Mouse (Mus musculus): ENCODE results near the gene B4galt7. TPM values are rescaled to one million over a fixed set of nuclear protein-coding genes. Genes with fewer than 3 reads are reported as not detected.
A peak's percentile ranks its signal among the peaks of the same experiment; 100 is the strongest.
"Not testable (repeated sequence)": the region's sequence is repeated elsewhere in the genome, so short reads cannot be mapped to it uniquely, and the experiment has no call there.

Gene B4galt7
- polyA plus RNA-seq, 1 experiment from 2014 or later, result 46.0 TPM

DNA sequence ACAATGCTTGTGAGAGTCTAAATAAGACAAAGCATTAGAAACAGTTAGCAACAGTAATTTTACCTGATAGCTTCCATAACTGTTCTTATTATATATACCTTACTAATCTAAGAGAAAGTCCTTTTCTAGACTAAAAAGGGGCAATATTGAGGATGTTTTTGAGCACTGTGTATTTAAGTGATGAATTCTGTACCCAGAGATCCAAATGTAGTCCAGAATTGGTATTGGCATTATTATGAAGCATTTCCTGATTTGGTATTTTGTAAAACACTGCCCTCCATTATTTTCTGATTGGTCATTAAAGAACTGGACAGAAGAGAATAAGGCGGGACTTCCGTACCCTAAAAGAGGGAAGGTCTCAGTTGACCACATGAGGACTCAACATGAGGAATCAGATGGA, 26.3 kb upstream of the B4galt7 start, which contains the start of gene Tmed9:
Gene Tmed9 (plus strand): TSS at position 301 of the 400 bp plus-strand sequence.
- Histone ChIP-seq H3K27ac (replicated peaks) (no peak within 1 kb of the TSS), H3K27me3 (no peaks in the 10 kb centered on the region), H3K4me3 (no peak within 1 kb of the TSS), H3K4me1 (replicated peaks) (peaks cover 24% of the 10 kb centered on the region), H3K36me3 (no peaks in the 10 kb centered on the region), H3K9ac (no peak within 1 kb of the TSS), H3K9me3 (no peaks in the 10 kb centered on the region), H3K4me2 (no peak within 1 kb of the TSS)
- no peak for ATAC-seq (ENCODE audit: low FRiP score, low read depth)
- 97% methylated on average over 2 of the region's 2 CpGs for WGBS

DNA sequence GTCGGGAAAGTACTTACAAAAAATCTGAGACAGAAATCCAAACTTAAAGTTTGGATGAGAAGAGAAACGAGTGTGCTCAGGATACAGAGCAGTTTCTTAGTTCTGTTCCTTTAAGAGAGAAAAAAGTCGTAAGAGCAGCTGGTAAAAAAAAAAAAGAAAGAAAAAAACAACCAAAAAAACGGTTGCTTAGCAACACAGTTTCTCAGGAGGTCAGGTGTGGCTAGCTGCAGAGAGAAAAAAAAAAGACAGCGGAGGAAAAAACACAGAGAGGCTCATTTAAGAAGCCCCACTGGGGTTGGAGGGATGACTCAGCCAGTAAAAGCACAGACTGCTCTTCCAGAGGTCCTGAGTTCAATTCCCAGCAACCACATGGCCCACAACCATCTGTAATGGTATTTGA, 25.4 kb upstream of the B4galt7 start:
- peaks cover 16% of the 10 kb centered on the region for H3K4me1 ChIP-seq (replicated peaks)
- no peak overlapping the region for H3K4me2 ChIP-seq
- no peak overlapping the region for H3K9ac ChIP-seq
- WGBS, result 69% methylated on average over 5 of the region's 5 CpGs
- H3K27ac ChIP-seq (replicated peaks), result no peak overlapping the region
- H3K4me3 ChIP-seq, result no peak overlapping the region
- H3K27me3 ChIP-seq, result no peaks in the 10 kb centered on the region
- no peaks in the 10 kb centered on the region for H3K36me3 ChIP-seq
- no peak for ATAC-seq (ENCODE audit: low FRiP score, low read depth)
- H3K9me3 ChIP-seq, result no peaks in the 10 kb centered on the region

DNA sequence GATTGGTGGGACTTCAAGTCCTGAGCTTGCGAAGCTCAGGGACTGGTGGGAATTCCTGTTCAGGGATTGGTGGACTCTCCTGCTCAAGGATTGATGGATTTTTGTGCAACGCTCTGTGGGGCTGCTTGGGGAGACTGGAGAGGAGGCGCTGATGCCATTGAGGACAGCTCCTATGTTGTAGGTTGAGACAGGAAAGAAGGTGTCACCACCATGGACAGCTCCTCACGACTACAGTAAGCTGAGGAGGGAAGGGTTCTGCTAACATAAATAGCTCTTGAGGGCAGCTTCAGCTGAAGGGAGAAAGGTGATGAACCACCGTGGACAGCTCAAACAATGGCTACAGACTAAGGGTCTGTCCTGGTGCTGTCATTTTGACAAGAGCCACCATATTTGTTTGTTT, 23.8 kb upstream of the B4galt7 start:
- Histone ChIP-seq H3K4me2 (no peak overlapping the region), H3K4me3 (no peak overlapping the region), H3K27ac (replicated peaks) (no peak overlapping the region), H3K9ac (no peak overlapping the region), H3K27me3 (no peaks in the 10 kb centered on the region), H3K4me1 (replicated peaks) (peaks cover 10% of the 10 kb centered on the region), H3K36me3 (no peaks in the 10 kb centered on the region), H3K9me3 (no peaks in the 10 kb centered on the region)
- no peak for ATAC-seq (ENCODE audit: low FRiP score, low read depth)
- 70% methylated on average over 5 of the region's 5 CpGs for WGBS

DNA sequence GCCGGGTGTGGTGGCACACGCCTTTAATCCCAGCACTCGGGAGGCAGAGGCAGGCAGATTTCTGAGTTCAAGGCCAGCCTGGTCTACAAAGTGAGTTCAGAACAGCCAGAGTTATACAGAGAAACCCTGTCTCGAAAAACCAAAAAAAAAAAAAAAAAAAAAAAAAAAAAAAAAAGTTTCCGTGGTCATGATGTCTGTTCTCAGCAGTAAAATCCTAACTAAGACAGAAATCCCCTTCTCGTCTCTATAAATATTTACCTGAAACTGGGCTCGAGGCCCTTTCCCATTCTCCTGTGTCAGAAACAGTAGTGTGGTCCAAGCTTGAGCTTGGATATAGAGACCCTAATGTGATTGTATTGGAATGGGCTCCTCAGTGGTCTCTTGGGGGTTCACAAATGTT, 22.8 kb upstream of the B4galt7 start:
- H3K4me1 ChIP-seq (replicated peaks); ATAC-seq (ENCODE audit: low FRiP score, low read depth); H3K27me3 ChIP-seq; H3K27ac ChIP-seq (replicated peaks); H3K9ac ChIP-seq; H3K9me3 ChIP-seq; H3K36me3 ChIP-seq; H3K4me3 ChIP-seq; H3K4me2 ChIP-seq: not testable (repeated sequence)
- 95% methylated on average over 7 of the region's 7 CpGs for WGBS

DNA sequence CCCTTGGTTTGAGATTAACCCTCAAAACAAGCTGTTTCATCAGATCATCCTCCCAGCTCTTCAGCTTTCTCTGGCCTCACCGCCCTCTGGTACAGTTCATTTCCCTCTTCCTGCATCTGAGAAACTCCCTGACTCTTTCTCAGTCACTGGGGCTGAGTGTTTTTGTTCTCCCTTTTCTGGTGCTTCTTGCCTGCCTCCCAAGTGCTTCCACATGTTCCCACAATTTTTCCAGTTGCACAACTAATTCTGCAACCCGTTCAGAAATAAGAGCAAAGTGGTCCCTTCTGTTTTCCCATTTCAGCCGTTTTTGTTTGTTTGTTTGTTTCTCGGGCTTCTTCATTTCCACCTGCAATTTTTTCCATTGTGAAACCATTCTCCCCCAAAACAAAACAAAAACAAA, 21.6 kb upstream of the B4galt7 start:
- no peak overlapping the region for H3K27ac ChIP-seq (replicated peaks)
- no peaks in the 10 kb centered on the region for H3K36me3 ChIP-seq
- no peak overlapping the region for H3K4me3 ChIP-seq
- no peak overlapping the region for H3K4me2 ChIP-seq
- H3K27me3 ChIP-seq, result no peaks in the 10 kb centered on the region
- no peaks in the 10 kb centered on the region for H3K4me1 ChIP-seq (replicated peaks)
- no peaks in the 10 kb centered on the region for H3K9me3 ChIP-seq
- WGBS, result 81% methylated on average over 4 of the region's 4 CpGs
- no peak overlapping the region for H3K9ac ChIP-seq
- ATAC-seq (ENCODE audit: low FRiP score, low read depth), result no peak

DNA sequence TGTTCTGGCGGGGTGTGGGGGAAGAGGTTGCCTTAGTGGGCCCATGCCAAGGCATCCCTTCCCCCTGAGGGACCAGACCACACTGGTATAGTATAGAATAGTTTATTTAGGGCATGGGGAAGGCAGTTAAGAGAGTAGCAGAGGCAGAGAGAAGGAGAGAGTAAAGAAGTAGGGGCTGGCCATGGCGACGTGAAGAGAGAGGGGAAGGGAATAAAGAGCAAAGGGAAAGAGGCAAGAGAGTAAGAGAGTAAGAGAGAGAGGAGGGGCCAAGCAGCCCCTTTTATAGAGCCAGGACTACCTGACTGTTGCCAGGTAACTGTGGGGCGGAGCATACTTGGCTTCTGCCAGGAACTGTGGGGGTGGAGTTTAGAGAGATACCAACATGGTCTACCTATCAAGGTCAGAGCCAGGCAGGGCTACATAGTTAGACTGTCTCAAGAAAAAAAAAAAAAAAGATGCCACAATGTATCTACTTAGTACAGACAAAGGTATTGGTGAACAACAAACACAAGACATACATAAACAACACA, 7.7 kb upstream of the B4galt7 start:
- peak overlapping the region; percentile 87; the same call in 1 of the 2 replicates for H3K27ac ChIP-seq (replicated peaks)
- no peak for ATAC-seq (ENCODE audit: low FRiP score, low read depth)
- H3K27me3 ChIP-seq, result no peaks in the 10 kb centered on the region
- peak overlapping the region; percentile 74; the same call in 1 of the 2 replicates for H3K4me2 ChIP-seq
- 74% methylated on average over 4 of the region's 4 CpGs for WGBS
- no peak overlapping the region for H3K9ac ChIP-seq
- peaks cover 25% of the 10 kb centered on the region for H3K36me3 ChIP-seq
- H3K4me1 ChIP-seq (replicated peaks), result peaks cover 24% of the 10 kb centered on the region
- H3K9me3 ChIP-seq, result no peaks in the 10 kb centered on the region
- no peak overlapping the region for H3K4me3 ChIP-seq

DNA sequence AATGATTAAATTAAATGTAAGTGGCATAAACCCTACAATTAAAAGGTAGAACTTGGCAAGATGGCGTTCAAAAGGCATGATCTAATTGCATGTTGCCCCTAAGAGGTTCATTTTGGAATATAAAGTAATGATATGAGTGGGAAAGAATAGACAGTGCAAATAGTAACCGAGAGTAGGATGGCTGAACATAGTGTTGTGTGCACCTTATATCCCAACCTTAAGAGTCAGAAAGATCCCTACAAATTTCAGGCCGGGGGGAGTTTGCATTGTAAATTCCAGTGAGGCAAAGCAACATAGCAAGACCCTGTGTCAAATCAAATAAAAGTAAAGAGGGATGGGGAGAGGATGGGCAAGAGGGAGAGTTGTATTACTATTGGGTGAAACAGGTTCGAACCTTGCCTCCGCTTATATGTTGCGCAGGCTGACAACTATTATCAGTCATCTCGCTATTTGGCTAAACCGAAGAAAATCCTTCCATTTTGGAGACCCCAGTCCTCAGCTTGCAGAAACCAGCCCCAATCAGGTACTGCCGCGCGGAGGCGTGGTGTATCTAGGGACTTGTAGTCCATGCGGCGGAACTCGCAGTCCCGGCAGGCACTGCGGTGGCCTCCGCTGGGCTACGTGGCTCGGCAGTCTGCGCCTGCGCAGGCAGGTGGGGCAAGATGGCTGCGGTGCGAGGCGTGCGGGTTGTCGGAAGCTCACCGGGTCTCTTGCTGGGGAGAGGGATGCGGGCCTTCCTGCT, 7.0 kb upstream of the B4galt7 start:
- H3K9me3 ChIP-seq, result no peaks in the 10 kb centered on the region
- H3K27ac ChIP-seq (replicated peaks), result peak overlapping the region; percentile 87
- H3K36me3 ChIP-seq, result peaks cover 31% of the 10 kb centered on the region
- H3K9ac ChIP-seq, result peak overlapping the region; percentile 79
- peak overlapping the region; percentile 82 for H3K4me3 ChIP-seq
- ATAC-seq (ENCODE audit: low FRiP score, low read depth), result peak; percentile 99
- H3K4me1 ChIP-seq (replicated peaks), result peaks cover 24% of the 10 kb centered on the region
- 5% methylated on average over 29 of the region's 29 CpGs for WGBS
- peak overlapping the region; percentile 74 for H3K4me2 ChIP-seq
- H3K27me3 ChIP-seq, result no peaks in the 10 kb centered on the region

DNA sequence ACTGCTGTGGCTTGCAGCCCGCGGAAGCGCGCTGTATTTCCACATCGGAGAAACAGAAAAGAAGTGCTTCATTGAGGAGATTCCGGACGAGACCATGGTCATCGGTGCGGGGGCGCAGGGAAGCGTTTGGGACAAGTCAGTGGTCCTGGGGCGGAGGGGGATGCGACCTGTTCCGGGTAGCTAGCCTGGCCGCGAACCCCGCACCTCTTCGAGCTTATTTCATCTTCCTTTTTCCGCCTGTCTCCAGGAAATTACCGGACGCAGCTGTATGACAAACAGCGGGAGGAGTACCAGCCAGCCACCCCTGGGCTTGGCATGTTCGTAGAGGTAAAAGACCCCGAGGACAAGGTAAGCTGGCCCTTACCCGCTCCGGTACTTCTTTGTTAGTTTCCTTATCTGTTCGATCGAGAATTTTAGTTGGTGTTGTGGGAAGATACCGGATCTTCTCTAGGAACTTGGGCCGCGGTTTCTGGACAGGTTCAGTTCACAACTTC, 6.4 kb upstream of the B4galt7 start:
- WGBS, result 1% methylated on average over 31 of the region's 31 CpGs
- H3K27ac ChIP-seq (replicated peaks), result peak overlapping the region; percentile 87
- no peaks in the 10 kb centered on the region for H3K27me3 ChIP-seq
- ATAC-seq (ENCODE audit: low FRiP score, low read depth), result peak; percentile 67
- peak overlapping the region; percentile 82 for H3K4me3 ChIP-seq
- H3K4me1 ChIP-seq (replicated peaks), result peaks cover 24% of the 10 kb centered on the region
- H3K9me3 ChIP-seq, result no peaks in the 10 kb centered on the region
- peaks cover 36% of the 10 kb centered on the region for H3K36me3 ChIP-seq
- peak overlapping the region; percentile 74 for H3K4me2 ChIP-seq
- H3K9ac ChIP-seq, result peak overlapping the region; percentile 79

DNA sequence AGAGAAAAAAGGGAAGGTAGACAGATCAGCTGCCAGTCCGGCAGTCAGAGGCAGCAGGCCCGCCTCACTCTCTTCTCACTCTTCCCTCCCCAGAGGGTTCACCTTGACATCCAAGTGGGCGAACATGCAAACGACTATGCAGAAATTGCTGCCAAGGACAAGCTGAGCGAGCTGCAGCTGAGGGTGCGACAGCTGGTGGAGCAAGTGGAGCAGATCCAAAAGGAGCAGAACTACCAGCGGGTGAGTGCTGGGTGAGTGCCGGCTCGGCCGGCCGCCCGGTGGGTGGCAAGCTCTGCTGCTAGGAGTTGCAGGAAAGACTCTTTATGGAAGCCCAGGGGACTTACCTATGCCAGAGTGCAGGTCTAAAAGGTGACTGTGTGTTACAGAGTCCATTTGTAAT, 4.3 kb upstream of the B4galt7 start:
- H3K36me3 ChIP-seq, result peaks cover 36% of the 10 kb centered on the region
- 73% methylated on average over 12 of the region's 12 CpGs for WGBS
- no peak overlapping the region for H3K27ac ChIP-seq (replicated peaks)
- no peaks in the 10 kb centered on the region for H3K9me3 ChIP-seq
- no peak for ATAC-seq (ENCODE audit: low FRiP score, low read depth)
- H3K27me3 ChIP-seq, result no peaks in the 10 kb centered on the region
- H3K4me3 ChIP-seq, result no peak overlapping the region
- H3K9ac ChIP-seq, result no peak overlapping the region
- H3K4me1 ChIP-seq (replicated peaks), result peaks cover 31% of the 10 kb centered on the region
- H3K4me2 ChIP-seq, result no peak overlapping the region

DNA sequence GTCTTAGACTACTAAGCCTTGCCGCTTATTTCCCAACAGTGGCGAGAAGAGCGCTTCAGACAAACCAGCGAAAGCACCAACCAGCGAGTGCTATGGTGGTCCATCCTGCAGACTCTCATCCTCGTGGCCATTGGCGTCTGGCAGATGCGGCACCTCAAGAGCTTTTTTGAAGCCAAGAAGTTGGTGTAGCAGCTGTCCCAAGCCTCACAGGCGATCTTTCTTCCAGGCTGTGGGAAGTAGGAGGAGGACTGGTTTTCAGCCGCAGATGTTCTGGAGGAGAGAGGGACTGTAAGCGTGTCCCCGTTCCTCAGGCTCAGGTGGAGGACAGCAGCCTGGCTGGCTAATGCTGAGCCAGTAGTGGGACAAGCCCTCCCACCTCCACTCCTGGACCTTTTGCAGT, 2.9 kb upstream of the B4galt7 start:
- Histone ChIP-seq H3K4me1 (replicated peaks) (peaks cover 45% of the 10 kb centered on the region), H3K4me3 (no peak overlapping the region), H3K4me2 (no peak overlapping the region), H3K27ac (replicated peaks) (no peak overlapping the region), H3K9ac (no peak overlapping the region), H3K36me3 (peaks cover 36% of the 10 kb centered on the region), H3K9me3 (no peaks in the 10 kb centered on the region), H3K27me3 (no peaks in the 10 kb centered on the region)
- WGBS, result 96% methylated on average over 12 of the region's 12 CpGs
- ATAC-seq (ENCODE audit: low FRiP score, low read depth), result no peak

DNA sequence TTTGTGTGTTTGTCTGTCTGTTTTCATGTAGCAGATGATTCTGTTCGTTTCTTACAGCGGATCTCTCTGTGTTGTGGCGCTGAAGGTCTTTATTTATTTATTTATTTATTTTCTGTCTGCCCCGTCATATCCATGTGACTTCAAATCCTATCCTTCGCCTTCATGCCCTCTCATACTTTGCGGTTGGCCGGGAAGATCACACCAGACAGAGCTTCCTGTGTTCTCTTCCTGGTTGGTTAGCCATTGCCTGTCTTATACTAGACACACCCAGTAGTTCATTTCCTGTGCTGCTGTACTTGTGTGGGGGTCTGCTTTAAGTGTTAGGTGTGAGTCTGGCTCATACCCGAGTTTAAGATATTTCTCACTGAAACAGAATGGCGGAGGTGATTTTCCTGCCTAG, 961 bp downstream of the B4galt7 start:
- Histone ChIP-seq H3K9ac (peak overlapping the region; percentile 88), H3K36me3 (peaks cover 31% of the 10 kb centered on the region), H3K4me2 (peak overlapping the region; percentile 83), H3K27me3 (no peaks in the 10 kb centered on the region), H3K4me3 (peak overlapping the region; percentile 86), H3K27ac (replicated peaks) (peak overlapping the region; percentile 78), H3K4me1 (replicated peaks) (peaks cover 28% of the 10 kb centered on the region), H3K9me3 (no peaks in the 10 kb centered on the region)
- 16% methylated on average over 9 of the region's 9 CpGs for WGBS
- peak; percentile 37; the same call in 1 of the 2 replicates for ATAC-seq (ENCODE audit: low FRiP score, low read depth)

DNA sequence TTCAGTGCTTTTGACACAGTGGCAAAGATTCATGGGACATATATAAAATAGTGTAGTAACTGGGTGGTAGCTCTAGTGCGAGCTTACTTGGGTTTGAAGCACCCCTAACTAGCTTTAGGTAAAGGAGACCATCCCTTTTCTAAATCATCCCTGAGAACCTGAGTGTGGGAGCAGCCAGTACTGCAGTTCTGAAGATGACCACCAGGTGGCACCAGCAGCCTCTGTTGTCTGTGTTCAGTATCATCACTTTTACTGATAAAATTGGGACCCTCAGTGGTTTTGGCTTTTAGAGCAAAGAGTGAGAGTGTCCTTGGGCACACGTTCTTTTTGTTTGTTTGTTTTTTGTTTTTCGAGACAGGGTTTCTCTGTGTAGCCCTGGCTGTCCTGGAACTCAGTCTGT, 1.9 kb downstream of the B4galt7 start:
- Histone ChIP-seq H3K4me3 (peak overlapping the region; percentile 86; the same call in 1 of the 2 replicates), H3K4me2 (peak overlapping the region; percentile 83)
- 10% methylated on average over 3 of the region's 3 CpGs for WGBS

More for the DNA sequence above, 1.9 kb downstream of the B4galt7 start:
- Histone ChIP-seq H3K4me1 (replicated peaks) (peaks cover 28% of the 10 kb centered on the region), H3K27ac (replicated peaks) (no peak overlapping the region), H3K9me3 (no peaks in the 10 kb centered on the region), H3K27me3 (no peaks in the 10 kb centered on the region), H3K9ac (no peak overlapping the region), H3K36me3 (peaks cover 23% of the 10 kb centered on the region)
- no peak for ATAC-seq (ENCODE audit: low FRiP score, low read depth)
